Mouse (Mus musculus) kidney, embryonic 16.5 days (tissue): ENCODE data around the gene Gnb1l. TPM values are rescaled to one million over a fixed set of nuclear protein-coding genes. Genes with fewer than 3 reads are reported as not detected.

Experiments
- ATAC-seq: fragments of 200-750 bp; cut with Nextera tagmentation; 2 replicates; pipeline ENCODE4 v1.8.0; 2017; ENCODE audit warnings: moderate TSS enrichment; ENCODE audit not compliant: low FRiP score, low TSS enrichment
- H3K27ac ChIP-seq: fragments of 300-500 bp; sonication (generic); 2 replicates; pipeline ENCODE4 v1.5.1; 2014; ENCODE audit warnings: low read length
- H3K27me3 ChIP-seq: fragments of 300-500 bp; sonication (generic); 2 replicates; pipeline ENCODE4 v1.6.1; 2014; ENCODE audit warnings: low read length, control low read depth, mixed read lengths; ENCODE audit not compliant: insufficient read depth
- H3K36me3 ChIP-seq: fragments of 300-500 bp; sonication (generic); 2 replicates; pipeline ENCODE4 v1.6.1; 2014; ENCODE audit warnings: low read length, control low read depth, mixed read lengths; ENCODE audit not compliant: insufficient read depth
- H3K4me1 ChIP-seq: fragments of 300-500 bp; sonication (generic); 2 replicates; pipeline ENCODE4 v1.6.1; 2014; ENCODE audit warnings: low read length, control low read depth, mixed read lengths; ENCODE audit not compliant: insufficient read depth
- H3K4me2 ChIP-seq: fragments of 300-500 bp; sonication (generic); replicated peaks from 2 replicates; pipeline ENCODE4 v1.6.1; 2014; ENCODE audit warnings: low read depth, low read length
- H3K4me3 ChIP-seq: fragments of 300-500 bp; sonication (generic); 2 replicates; pipeline ENCODE4 v1.5.1; 2014; ENCODE audit warnings: mild to moderate bottlenecking, low read length
- H3K9ac ChIP-seq: fragments of 300-500 bp; sonication (generic); replicated peaks from 2 replicates; pipeline ENCODE4 v1.6.1; 2014; ENCODE audit warnings: low read length
- H3K9me3 ChIP-seq: fragments of 300-500 bp; sonication (generic); 2 replicates; pipeline ENCODE4 v1.6.1; 2016; ENCODE audit warnings: low read length, control low read depth
- WGBS: fragments of 180-500 bp; shearing (Covaris S2); extraction: QIAGEN DNeasy Blood & Tissue Kit; methylation state at CpG from one replicate; pipeline ENCODE4 v1.1.7; 2014; 5-methylcytosine and 5-hydroxymethylcytosine counted together
- polyA plus RNA-seq: library from polyadenylated mRNA; unstranded; fragments of >200 nt; fragmentation: Nextera tagmentation; extraction: Ambion mirVana; gene quantifications from 2 replicates; pipeline ENCODE4 v1.2.1, GENCODE M21; 2015

Gnb1l gene
- polyA plus RNA-seq, 1 experiment from 2014 or later: 19.1 TPM

- H3K4me2 ChIP-seq: peak overlapping the region; percentile 89
- ATAC-seq: peak; percentile 57; the same call in 1 of the 2 replicates
- peak overlapping the region; percentile 90 for H3K27ac ChIP-seq
- no peaks in the 10 kb centered on the region for H3K9me3 ChIP-seq
- no peaks in the 10 kb centered on the region for H3K27me3 ChIP-seq
- peak overlapping the region; percentile 74 for H3K9ac ChIP-seq
- WGBS: 2% methylated on average over 6 of the region's 6 CpGs
- H3K36me3 ChIP-seq: peaks cover 9% of the 10 kb centered on the region
- H3K4me3 ChIP-seq: peak overlapping the region; percentile 62
- peaks cover 18% of the 10 kb centered on the region for H3K4me1 ChIP-seq
These were observed 523 bp upstream of the Gnb1l start for GRCm38 (mm10) chr16:18497865-18498515.

DNA sequence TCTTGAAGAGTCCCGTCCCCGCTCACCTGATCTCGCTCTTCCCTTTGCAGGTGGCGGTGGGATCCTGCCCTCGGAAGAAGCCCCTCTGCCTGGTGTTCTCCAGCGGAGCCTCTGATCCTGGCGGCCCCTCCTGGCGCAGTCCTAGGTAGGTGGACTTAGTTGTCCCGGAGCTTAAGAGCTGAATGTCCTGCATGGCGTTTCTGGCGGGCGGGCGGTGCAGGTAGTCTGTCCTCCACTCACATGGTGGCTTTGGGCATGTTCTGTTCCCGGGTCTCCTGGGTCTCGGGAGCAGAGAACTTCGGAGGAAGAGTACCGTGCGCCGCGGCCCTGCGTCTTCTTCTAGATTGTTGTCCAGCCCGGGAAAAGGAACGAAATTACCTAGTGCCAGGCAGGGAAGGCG lies 483 bp downstream of the Gnb1l start:
- Histone ChIP-seq H3K4me1 (peaks cover 18% of the 10 kb centered on the region), H3K4me2 (peak overlapping the region; percentile 89), H3K9me3 (no peaks in the 10 kb centered on the region), H3K27ac (no peak overlapping the region), H3K4me3 (peak overlapping the region; percentile 62), H3K9ac (peak overlapping the region; percentile 74), H3K27me3 (no peaks in the 10 kb centered on the region), H3K36me3 (peaks cover 10% of the 10 kb centered on the region)
- ATAC-seq: no peak
- WGBS: under 1% methylated on average over 24 of the region's 24 CpGs

- no peak overlapping the region for H3K4me3 ChIP-seq
- no peaks in the 10 kb centered on the region for H3K9me3 ChIP-seq
- no peak for ATAC-seq
- no peak overlapping the region for H3K27ac ChIP-seq
- peaks cover 18% of the 10 kb centered on the region for H3K4me1 ChIP-seq
- peaks cover 11% of the 10 kb centered on the region for H3K36me3 ChIP-seq
- no peaks in the 10 kb centered on the region for H3K27me3 ChIP-seq
- H3K9ac ChIP-seq: no peak overlapping the region
- no peak overlapping the region for H3K4me2 ChIP-seq
- 92% methylated on average over 6 of the region's 6 CpGs for WGBS
These were observed 3.0 kb downstream of the Gnb1l start for GRCm38 (mm10) chr16:18501531-18501930.

GRCm38 (mm10) chr16:18503566-18504342 lies 5.2 kb downstream of the Gnb1l start:
- Histone ChIP-seq H3K36me3 (peaks cover 11% of the 10 kb centered on the region), H3K4me3 (no peak overlapping the region), H3K4me1 (peaks cover 12% of the 10 kb centered on the region), H3K9ac (no peak overlapping the region), H3K27me3 (no peaks in the 10 kb centered on the region), H3K4me2 (no peak overlapping the region), H3K9me3 (no peaks in the 10 kb centered on the region), H3K27ac (no peak overlapping the region)
- no peak for ATAC-seq
- WGBS: 89% methylated on average over 14 of the region's 14 CpGs

DNA sequence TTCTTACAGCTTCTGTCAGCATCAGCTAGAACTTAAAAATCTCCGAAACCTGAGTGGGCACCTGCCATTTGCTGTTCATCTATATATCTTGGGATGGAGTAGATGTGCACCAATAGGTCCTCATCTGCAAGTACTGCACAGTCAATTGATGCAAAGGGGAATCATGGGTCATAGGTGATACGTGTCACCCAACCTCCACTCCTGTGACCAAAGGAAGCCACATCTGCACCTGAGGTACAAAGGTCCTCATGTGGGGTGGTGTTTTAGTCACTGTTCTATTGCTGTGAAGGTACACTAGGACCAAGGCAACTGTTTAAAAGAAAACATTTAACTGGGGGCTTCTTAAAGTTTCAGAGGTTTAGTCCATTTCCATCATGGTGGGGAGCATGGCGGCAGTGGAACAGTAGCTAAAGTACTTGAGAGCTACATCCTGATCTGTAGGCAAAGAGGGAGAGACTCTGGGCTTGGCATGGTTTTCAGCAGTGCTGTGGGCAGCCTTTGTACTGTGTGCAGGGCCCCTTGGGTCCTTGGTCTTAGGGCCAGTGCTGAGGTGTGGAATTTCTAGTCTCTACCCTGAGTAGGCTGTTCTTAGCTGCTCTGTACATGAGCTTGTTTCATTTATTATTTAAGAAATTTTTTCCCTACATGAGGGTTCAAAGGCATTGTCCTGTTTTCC lies 8.1 kb downstream of the Gnb1l start:
- H3K27me3 ChIP-seq: no peaks in the 10 kb centered on the region
- H3K9ac ChIP-seq: no peak overlapping the region
- no peaks in the 10 kb centered on the region for H3K9me3 ChIP-seq
- peaks cover 3% of the 10 kb centered on the region for H3K36me3 ChIP-seq
- WGBS: 88% methylated on average over 3 of the region's 3 CpGs
- ATAC-seq: no peak
- H3K27ac ChIP-seq: no peak overlapping the region
- no peak overlapping the region for H3K4me3 ChIP-seq
- H3K4me2 ChIP-seq: no peak overlapping the region
- no peaks in the 10 kb centered on the region for H3K4me1 ChIP-seq

GRCm38 (mm10) chr16:18507200-18507549 lies 8.7 kb downstream of the Gnb1l start:
- H3K4me3 ChIP-seq: no peak overlapping the region
- no peak overlapping the region for H3K27ac ChIP-seq
- no peaks in the 10 kb centered on the region for H3K4me1 ChIP-seq
- WGBS: 9% methylated on average over 1 of the region's 1 CpGs
- no peak overlapping the region for H3K9ac ChIP-seq
- no peak overlapping the region for H3K4me2 ChIP-seq
- peak; percentile 44; the same call in 1 of the 2 replicates for ATAC-seq
- H3K27me3 ChIP-seq: no peaks in the 10 kb centered on the region
- H3K9me3 ChIP-seq: no peaks in the 10 kb centered on the region
- H3K36me3 ChIP-seq: peaks cover 2% of the 10 kb centered on the region; the same call in 1 of the 2 replicates

DNA sequence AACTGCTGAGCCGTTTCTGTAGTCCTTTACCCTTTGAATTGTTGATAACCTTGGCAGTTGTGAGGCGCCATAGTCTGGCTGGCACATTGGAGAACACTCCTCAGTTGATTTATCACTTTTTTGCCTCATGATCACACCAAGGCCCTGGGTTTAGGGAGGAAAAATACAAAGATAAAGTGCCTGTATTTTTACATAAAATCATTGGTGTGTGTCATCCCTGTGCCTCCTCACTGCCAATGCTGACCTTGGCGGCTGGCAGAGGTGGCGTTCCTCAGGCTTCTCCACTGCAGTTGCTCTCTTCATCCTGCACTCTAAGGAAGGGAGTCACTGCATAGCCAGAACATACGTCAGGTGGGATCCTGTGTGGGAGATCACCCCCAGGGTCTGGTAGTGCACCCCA lies 13.2 kb downstream of the Gnb1l start:
- WGBS: 65% methylated on average over 5 of the region's 5 CpGs
- Histone ChIP-seq H3K9me3 (peaks cover 4% of the 10 kb centered on the region; the same call in 1 of the 2 replicates), H3K27me3 (no peaks in the 10 kb centered on the region), H3K4me1 (peaks cover 4% of the 10 kb centered on the region; the same call in 1 of the 2 replicates), H3K36me3 (no peaks in the 10 kb centered on the region), H3K27ac (no peak overlapping the region), H3K4me2 (no peak overlapping the region), H3K9ac (no peak overlapping the region), H3K4me3 (no peak overlapping the region)
- ATAC-seq: 0 out of 2 replicates have a peak, but pooled peaks have one; percentile 27

- H3K4me1 ChIP-seq: peaks cover 4% of the 10 kb centered on the region; the same call in 1 of the 2 replicates
- no peak overlapping the region for H3K4me2 ChIP-seq
- H3K9ac ChIP-seq: no peak overlapping the region
- no peak overlapping the region for H3K27ac ChIP-seq
- WGBS: 54% methylated on average over 6 of the region's 6 CpGs
- H3K4me3 ChIP-seq: no peak overlapping the region
- H3K36me3 ChIP-seq: no peaks in the 10 kb centered on the region
- no peak for ATAC-seq
- H3K9me3 ChIP-seq: peaks cover 4% of the 10 kb centered on the region; the same call in 1 of the 2 replicates
- H3K27me3 ChIP-seq: no peaks in the 10 kb centered on the region
These were observed 15.0 kb downstream of the Gnb1l start for GRCm38 (mm10) chr16:18513508-18513907.

GRCm38 (mm10) chr16:18518091-18518490 lies 19.6 kb downstream of the Gnb1l start:
- no peaks in the 10 kb centered on the region for H3K36me3 ChIP-seq
- no peak for ATAC-seq
- H3K4me1 ChIP-seq: peaks cover 4% of the 10 kb centered on the region; the same call in 1 of the 2 replicates
- H3K9me3 ChIP-seq: peaks cover 4% of the 10 kb centered on the region; the same call in 1 of the 2 replicates
- no peaks in the 10 kb centered on the region for H3K27me3 ChIP-seq
- no peak overlapping the region for H3K4me3 ChIP-seq
- H3K9ac ChIP-seq: no peak overlapping the region
- H3K4me2 ChIP-seq: no peak overlapping the region
- no peak overlapping the region for H3K27ac ChIP-seq
